Mouse (Mus musculus) gastrocnemius, postnatal 14 days (tissue): ENCODE data around the gene Rassf5. TPM values are rescaled to one million over a fixed set of nuclear protein-coding genes. Genes with fewer than 3 reads are reported as not detected.

ENCODE experiments used
- DNase-seq: peaks from one replicate; pipeline ENCODE4 v3.0.0; 2021; ENCODE audit warnings: mixed read lengths
- intact Hi-C: fragments of 180-260 bp; cut with DNase I; formaldehyde crosslinking; loops from one replicate; pipeline ENCODE4 v1.15.1; 2025; ENCODE audit warnings: low total_unique reads
- long read RNA-seq, 2 experiments: library from polyadenylated mRNA; stranded (forward); transcript quantifications; one replicate each; pipeline ENCODE4 v2.0.0; 2021
- total RNA-seq, 2 experiments: library from RNA; stranded (reverse); gene quantifications; 2 replicates each; pipeline ENCODE4 v1.2.3; 2021

Gene Rassf5
- 1 to 10 TPM; 1.8 TPM for total RNA-seq
- long read RNA-seq, experiment 1, partial matches to known transcripts, result 0 of 1 reads
- long read RNA-seq, experiment 1, other reads (novel, unspliced or antisense), result 0 of 1 reads
- long read RNA-seq, experiment 2, result 0 reads

- intact Hi-C loops, result loop anchor here (5.0 kb wide), 1 partner anchor 63 kb away; no protein-coding TSS in a partner anchor
- DNase-seq, result peak; percentile 71
Measured at GRCm38 (mm10) chr1:131245089-131245856, at the start of gene Rassf5. Gene Rassf5 (minus strand): TSS chr1:131245258.

- intact Hi-C loops, result loop anchor here (5.0 kb wide), 1 partner anchor 263 kb away; no protein-coding TSS in a partner anchor
- no peak for DNase-seq
Measured at GRCm38 (mm10) chr1:131293922-131294250, 48.8 kb upstream of the Rassf5 start.

GRCm38 (mm10) chr1:131293221-131293921, 48.3 kb upstream of the Rassf5 start:
- DNase-seq, result no peak
- intact Hi-C loops, result loop anchor here (5.0 kb wide), 1 partner anchor 264 kb away; no protein-coding TSS in a partner anchor

GRCm38 (mm10) chr1:131290648-131291047, 45.6 kb upstream of the Rassf5 start:
- DNase-seq, result peak; percentile 50
- intact Hi-C loops, result loop anchor here (5.0 kb wide), 1 partner anchor 267 kb away; no protein-coding TSS in a partner anchor

GRCm38 (mm10) chr1:131288938-131289337, 43.9 kb upstream of the Rassf5 start:
- no peak for DNase-seq
- intact Hi-C loops, result no loop called here

GRCm38 (mm10) chr1:131287267-131287666, 42.2 kb upstream of the Rassf5 start:
- intact Hi-C loops, result no loop called here
- DNase-seq, result no peak

GRCm38 (mm10) chr1:131286803-131287202, 41.7 kb upstream of the Rassf5 start:
- no peak for DNase-seq
- intact Hi-C loops, result no loop called here

- no peak for DNase-seq
- intact Hi-C loops, result no loop called here
Measured at GRCm38 (mm10) chr1:131284616-131285015, 39.6 kb upstream of the Rassf5 start.

- DNase-seq, result no peak
- intact Hi-C loops, result no loop called here
Measured at GRCm38 (mm10) chr1:131284167-131284566, 39.1 kb upstream of the Rassf5 start.

- no peak for DNase-seq
- intact Hi-C loops, result no loop called here
Measured at GRCm38 (mm10) chr1:131281731-131282130, 36.7 kb upstream of the Rassf5 start.

GRCm38 (mm10) chr1:131280280-131280679, 35.2 kb upstream of the Rassf5 start:
- no peak for DNase-seq
- intact Hi-C loops, result no loop called here

- no peak for DNase-seq
- intact Hi-C loops, result no loop called here
Measured at GRCm38 (mm10) chr1:131279456-131279776, 34.4 kb upstream of the Rassf5 start, which contains the start of gene Ikbke. Gene Ikbke (minus strand): TSS chr1:131279606.

- intact Hi-C loops, result no loop called here
- no peak for DNase-seq
Measured at GRCm38 (mm10) chr1:131278606-131279455, 33.8 kb upstream of the Rassf5 start.

GRCm38 (mm10) chr1:131276831-131277230, 31.8 kb upstream of the Rassf5 start:
- intact Hi-C loops, result no loop called here

GRCm38 (mm10) chr1:131275577-131275976, 30.5 kb upstream of the Rassf5 start:
- intact Hi-C loops, result no loop called here
- no peak for DNase-seq

More at GRCm38 (mm10) chr1:131276831-131277230, 31.8 kb upstream of the Rassf5 start:
- DNase-seq, result no peak

- intact Hi-C loops, result no loop called here
- DNase-seq, result no peak
Measured at GRCm38 (mm10) chr1:131274725-131275539, 29.9 kb upstream of the Rassf5 start.

- intact Hi-C loops, result no loop called here
- peak; percentile 65 for DNase-seq
Measured at GRCm38 (mm10) chr1:131269797-131270578, 24.9 kb upstream of the Rassf5 start.

GRCm38 (mm10) chr1:131268776-131269175, 23.7 kb upstream of the Rassf5 start:
- no peak for DNase-seq
- intact Hi-C loops, result no loop called here
